Mouse (Mus musculus) ES-Bruce4 (cell line): ENCODE measurements around the gene Exosc10.

Experiments
- CTCF ChIP-seq: IDR thresholded peaks from one replicate; pipeline ENCODE4 v1.8.1; 2011; ENCODE audit warnings: low read depth, low read length
- EP300 ChIP-seq: IDR thresholded peaks from 2 replicates; pipeline ENCODE4 v1.6.1; 2011; ENCODE audit warnings: low read depth, low read length; ENCODE audit not compliant: insufficient read depth
- POLR2A ChIP-seq: IDR thresholded peaks from one replicate; pipeline ENCODE4 v1.8.1; 2011; ENCODE audit warnings: low read length; ENCODE audit not compliant: insufficient read depth

GRCm38 (mm10) chr4:148591637-148592380 is 33.6 kb downstream of the Exosc10 start:
- TF ChIP-seq POLR2A (no peak), CTCF (no peak), EP300 (no peak)
